Mouse (Mus musculus): Measurements from ENCODE around the gene Btbd9.

GRCm38 (mm10) chr17:30558623-30559022 lies 17.7 kb downstream of the Btbd9 start:
- TF ChIP-seq CTCF (IDR thresholded peaks at IDR 0.05; ENCODE audit: low read depth, low read length): no peak
- TF ChIP-seq POLR2A (IDR thresholded peaks at IDR 0.05; ENCODE audit: insufficient read depth, low read length): no peak
